Mouse (Mus musculus) liver, adult 2 months (tissue): ENCODE data around the gene Adamts17.

Experiments used
- CTCF ChIP-seq: fragments of 200-500 bp; IDR thresholded peaks from 2 replicates; pipeline ENCODE4 v1.5.1; 2011; ENCODE audit warnings: low read depth, low read length, control low read depth
- POLR2A ChIP-seq: fragments of 200-500 bp; IDR thresholded peaks from 2 replicates; pipeline ENCODE4 v1.6.1; 2011; ENCODE audit warnings: low read length, control low read depth; ENCODE audit not compliant: insufficient read depth; ENCODE audit errors: extremely low read depth

GRCm38 (mm10) chr7:66806801-66807200, 32.7 kb upstream of the Adamts17 start:
- TF ChIP-seq CTCF, result no peak
- TF ChIP-seq POLR2A, result no peak
